Mouse (Mus musculus) myocyte (in vitro differentiated cells): Measurements from ENCODE around the gene B3galt5. TPM values are rescaled to one million over a fixed set of nuclear protein-coding genes. Genes with fewer than 3 reads are reported as not detected.

Source experiments
- H3K27me3 ChIP-seq: one replicate; pipeline ENCODE4 v1.6.1; 2011; ENCODE audit not compliant: control insufficient read depth, insufficient read depth, insufficient read length
- H3K36me3 ChIP-seq: one replicate; pipeline ENCODE4 v1.6.1; 2011; ENCODE audit not compliant: control insufficient read depth, insufficient read depth
- H3K4me2 ChIP-seq: one replicate; pipeline ENCODE4 v1.6.1; 2011; ENCODE audit warnings: low read depth, control low read depth
- H3K4me3 ChIP-seq: one replicate; pipeline ENCODE4 v1.5.1; 2011; ENCODE audit warnings: mild to moderate bottlenecking, control low read depth, moderate library complexity
- H3K79me2 ChIP-seq: one replicate; pipeline ENCODE4 v1.6.1; 2011; ENCODE audit not compliant: control insufficient read depth, insufficient read depth
- H3ac ChIP-seq: one replicate; pipeline ENCODE4 v1.6.1; 2011; ENCODE audit not compliant: control insufficient read depth, insufficient read length
- CEBPB ChIP-seq: IDR thresholded peaks from 2 replicates; pipeline ENCODE4 v1.6.1; 2011; ENCODE audit warnings: mild to moderate bottlenecking, moderate library complexity; ENCODE audit not compliant: poor library complexity, insufficient read depth, severe bottlenecking
- E2F4 ChIP-seq: IDR thresholded peaks from one replicate; pipeline ENCODE4 v1.6.1; 2011; ENCODE audit warnings: mild to moderate bottlenecking, control low read depth, moderate library complexity; ENCODE audit not compliant: insufficient read depth
- MAX ChIP-seq: IDR thresholded peaks from one replicate; pipeline ENCODE4 v1.6.1; 2011; ENCODE audit warnings: low read depth, mild to moderate bottlenecking, control low read depth
- MYOD1 ChIP-seq, 3 experiments: IDR thresholded peaks; one replicate each; pipeline ENCODE4 v1.6.1; 2011; ENCODE audit warnings: control low read depth in 2 of 3, low read depth in 2 of 3, mild to moderate bottlenecking in 2 of 3, moderate library complexity in 1 of 3; ENCODE audit not compliant: insufficient read length in 2 of 3, control insufficient read depth in 1 of 3
- MYOG ChIP-seq, 3 experiments: IDR thresholded peaks; one replicate each; pipeline ENCODE4 v1.6.1; 2011; ENCODE audit warnings: control low read depth in 2 of 3, low read depth in 2 of 3, mild to moderate bottlenecking in 2 of 3; ENCODE audit not compliant: insufficient read length in 2 of 3, control insufficient read depth in 1 of 3, insufficient read depth in 1 of 3
- POLR2A ChIP-seq: IDR thresholded peaks from one replicate; pipeline ENCODE4 v1.6.1; 2011; ENCODE audit warnings: low read depth, mild to moderate bottlenecking, control low read depth, moderate library complexity; ENCODE audit not compliant: insufficient read length
- POLR2AphosphoS2 ChIP-seq: IDR thresholded peaks from one replicate; pipeline ENCODE4 v1.6.1; 2011; ENCODE audit warnings: low read depth, control low read depth; ENCODE audit not compliant: insufficient read length
- REST ChIP-seq: IDR thresholded peaks from one replicate; pipeline ENCODE4 v1.6.1; 2011; ENCODE audit warnings: mild to moderate bottlenecking, control low read depth, moderate library complexity; ENCODE audit not compliant: insufficient read depth, insufficient read length
- SRF ChIP-seq: IDR thresholded peaks from one replicate; pipeline ENCODE4 v1.6.1; 2011; ENCODE audit warnings: low read depth; ENCODE audit not compliant: control insufficient read depth, insufficient read length
- TCF12 ChIP-seq: IDR thresholded peaks from one replicate; pipeline ENCODE4 v1.6.1; 2011; ENCODE audit warnings: mild to moderate bottlenecking, control low read depth; ENCODE audit not compliant: poor library complexity, insufficient read depth, severe bottlenecking
- TCF3 ChIP-seq: IDR thresholded peaks from one replicate; pipeline ENCODE4 v1.6.1; 2011; ENCODE audit warnings: low read depth, control low read depth; ENCODE audit not compliant: insufficient read length
- USF1 ChIP-seq: IDR thresholded peaks from one replicate; pipeline ENCODE4 v1.6.1; 2011; ENCODE audit warnings: low read depth, mild to moderate bottlenecking, control low read depth, moderate library complexity
- polyA plus RNA-seq: library from polyadenylated mRNA; unstranded; fragments of >200 nt; fragmentation: generic; extraction: Trizol; gene quantifications from one replicate; pipeline ENCODE4 v1.2.1, GENCODE M21; 2012; ENCODE audit warnings: missing spikeins

B3galt5 gene
- polyA plus RNA-seq, 1 experiment = 5.0 TPM

DNA sequence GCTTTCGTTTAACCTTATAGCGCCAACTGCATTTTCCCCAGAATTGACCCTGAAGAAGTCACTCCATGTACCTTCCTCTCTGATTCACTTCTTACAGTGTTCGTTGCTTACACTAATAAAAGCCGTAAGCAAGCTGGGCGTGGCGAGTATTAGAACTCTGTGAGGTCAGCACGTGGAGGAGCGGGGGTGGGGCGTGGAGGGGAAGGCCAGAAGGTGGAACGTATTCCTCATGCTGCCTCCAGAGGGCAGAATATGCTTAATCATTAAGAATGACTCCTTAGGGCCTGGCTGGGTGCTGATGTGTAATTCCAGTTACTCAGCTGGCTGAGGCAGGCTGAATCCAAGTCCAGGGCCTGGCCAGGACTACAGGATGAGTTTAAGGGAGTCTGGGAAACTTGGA is 122.3 kb downstream of the B3galt5 start:
- H3K4me3 ChIP-seq = no peak overlapping the region
- no peaks in the 10 kb centered on the region for H3K79me2 ChIP-seq

DNA sequence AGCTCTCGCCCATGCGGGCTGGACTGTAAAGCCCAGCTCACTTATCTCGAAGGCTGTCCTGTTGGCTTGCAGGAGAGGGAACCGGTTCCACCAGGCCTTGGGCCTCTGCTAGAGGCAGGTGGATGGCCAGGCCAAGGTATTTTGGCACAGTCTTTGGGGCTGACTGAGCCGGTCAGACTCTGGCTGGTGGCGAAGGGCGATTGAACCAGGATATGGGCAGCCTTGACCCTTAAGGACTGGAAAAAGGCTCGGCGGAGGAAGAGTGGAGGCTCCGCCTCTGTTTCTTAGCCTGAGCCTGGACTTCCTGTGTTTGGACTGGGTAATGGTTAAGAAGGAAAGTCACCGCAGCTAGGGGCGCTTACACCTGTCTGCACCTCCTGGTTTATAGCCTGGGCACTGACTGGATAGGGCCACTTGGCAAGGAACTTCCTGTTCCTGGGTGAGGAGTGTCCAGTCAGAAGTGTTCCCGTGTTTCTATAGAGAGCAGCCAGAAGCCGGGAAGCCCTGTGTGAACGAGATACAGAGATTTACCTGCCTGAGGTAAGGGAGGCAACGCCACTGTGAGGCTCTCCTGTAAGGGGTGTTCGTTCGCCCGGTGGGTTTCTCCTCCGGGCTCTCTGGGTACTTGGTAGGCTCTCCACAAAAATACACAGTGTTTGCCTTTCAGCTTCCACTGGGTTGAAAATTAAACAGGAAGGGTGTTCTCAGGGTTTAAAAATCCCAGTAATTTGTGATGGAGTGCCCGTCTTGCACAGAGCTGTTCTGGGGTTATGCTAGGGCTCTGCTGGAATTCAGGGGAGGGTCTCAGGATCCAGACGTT is 125.9 kb downstream of the B3galt5 start:
- Histone ChIP-seq H3K4me2 (no peak overlapping the region), H3ac (no peak overlapping the region), H3K4me3 (no peak overlapping the region), H3K27me3 (no peaks in the 10 kb centered on the region), H3K36me3 (no peaks in the 10 kb centered on the region), H3K79me2 (no peaks in the 10 kb centered on the region)
- TF ChIP-seq MYOD1 (IDR thresholded peaks at IDR 0.05; ENCODE audit: control insufficient read depth in 1 of 3, insufficient read length in 2 of 3, low read depth in 2 of 3) = no peak
- TF ChIP-seq MAX = no peak
- TF ChIP-seq USF1 = no peak
- TF ChIP-seq POLR2A = no peak
- TF ChIP-seq TCF3 = no peak

More for the DNA sequence above, 122.3 kb downstream of the B3galt5 start:
- Histone ChIP-seq H3K36me3 (no peaks in the 10 kb centered on the region), H3K27me3 (no peaks in the 10 kb centered on the region), H3K4me2 (peak overlapping the region; percentile 45), H3ac (no peak overlapping the region)
- TF ChIP-seq REST = no peak
- no peak for TF ChIP-seq MYOD1 (IDR thresholded peaks at IDR 0.05; ENCODE audit: control insufficient read depth in 1 of 3, insufficient read length in 2 of 3, low read depth in 2 of 3)
- TF ChIP-seq SRF = no peak
- no peak for TF ChIP-seq TCF3
- TF ChIP-seq MAX = no peak
- TF ChIP-seq CEBPB = no peak
- TF ChIP-seq MYOG (IDR thresholded peaks at IDR 0.05; ENCODE audit: control insufficient read depth in 1 of 3, insufficient read depth in 1 of 3, insufficient read length in 2 of 3, low read depth in 2 of 3) = no peak
- no peak for TF ChIP-seq POLR2A
- TF ChIP-seq POLR2AphosphoS2 = no peak
- TF ChIP-seq TCF12 = no peak
- no peak for TF ChIP-seq E2F4
- TF ChIP-seq USF1 = no peak

DNA sequence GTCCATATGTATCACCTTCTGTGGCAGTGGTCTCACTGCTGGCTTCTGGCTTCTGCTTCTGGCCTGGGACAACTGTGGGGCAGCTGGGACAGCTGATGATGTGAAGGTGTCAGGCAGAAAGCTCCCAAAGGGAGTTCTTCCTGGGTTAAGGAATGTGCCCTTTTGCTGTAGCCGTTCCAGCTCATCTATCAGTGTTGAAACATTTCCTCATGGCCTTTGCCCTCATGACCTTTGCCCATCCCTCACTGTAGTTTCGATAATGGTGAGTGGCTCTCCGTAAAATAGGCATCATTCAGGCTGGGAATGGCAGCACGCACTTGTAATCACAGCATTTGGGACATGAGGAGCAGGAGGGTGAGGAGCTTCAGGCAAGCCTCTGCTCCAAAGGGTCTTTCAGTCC is 127.3 kb downstream of the B3galt5 start:
- Histone ChIP-seq H3K27me3 (no peaks in the 10 kb centered on the region), H3K36me3 (no peaks in the 10 kb centered on the region), H3ac (no peak overlapping the region), H3K4me2 (no peak overlapping the region), H3K79me2 (no peaks in the 10 kb centered on the region), H3K4me3 (no peak overlapping the region)
- TF ChIP-seq MYOG (IDR thresholded peaks at IDR 0.05; ENCODE audit: control insufficient read depth in 1 of 3, insufficient read depth in 1 of 3, insufficient read length in 2 of 3, low read depth in 2 of 3) (peak in 1 of 3 experiments; percentile 16), USF1 (no peak)

DNA sequence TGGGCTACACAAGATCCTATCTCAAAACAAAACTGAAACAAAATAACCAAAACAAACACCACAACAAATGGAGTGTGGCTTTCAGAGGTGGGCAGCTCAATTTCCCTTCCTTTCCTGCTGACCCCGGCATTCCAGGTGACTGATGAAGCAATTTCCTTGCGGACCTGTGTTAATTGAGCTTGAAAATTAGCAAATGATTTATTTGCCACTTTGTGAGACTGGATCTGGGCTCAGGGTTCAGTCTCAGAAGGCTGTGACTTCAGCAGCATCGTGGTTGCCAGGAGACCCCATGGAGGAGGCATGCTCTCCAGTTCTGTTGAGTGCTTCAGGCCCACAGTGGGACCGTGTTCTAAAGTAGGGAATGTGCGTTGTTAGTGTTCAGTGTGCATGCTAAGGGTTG is 127.7 kb downstream of the B3galt5 start:
- Histone ChIP-seq H3K4me2 (no peak overlapping the region), H3K27me3 (no peaks in the 10 kb centered on the region), H3K4me3 (no peak overlapping the region), H3K36me3 (no peaks in the 10 kb centered on the region), H3ac (no peak overlapping the region), H3K79me2 (no peaks in the 10 kb centered on the region)
- TF ChIP-seq MYOD1 (IDR thresholded peaks at IDR 0.05; ENCODE audit: control insufficient read depth in 1 of 3, insufficient read length in 2 of 3, low read depth in 2 of 3) (no peak), TCF12 (no peak), TCF3 (no peak), MAX (no peak)

DNA sequence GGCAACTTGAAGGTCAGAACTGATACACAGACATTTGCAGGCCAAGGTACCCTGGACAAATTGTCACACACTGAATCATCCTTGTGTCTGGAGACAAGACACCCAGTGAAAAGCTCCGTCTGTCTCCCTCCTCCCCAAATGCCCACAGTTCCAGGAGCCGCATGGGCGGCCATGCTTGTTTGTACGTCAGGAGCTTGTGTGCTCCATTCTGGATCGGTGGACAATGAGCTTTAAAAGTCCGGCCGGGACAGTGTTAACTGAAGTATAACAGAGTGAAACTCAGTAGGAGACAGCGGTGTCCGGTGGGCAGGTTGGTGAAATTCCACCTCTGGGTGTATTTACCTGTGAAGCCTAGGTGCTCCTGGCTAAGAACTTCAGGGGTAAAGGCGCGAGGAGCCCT is 129.3 kb downstream of the B3galt5 start:
- no peak overlapping the region for H3ac ChIP-seq
- no peak overlapping the region for H3K4me3 ChIP-seq
- no peaks in the 10 kb centered on the region for H3K79me2 ChIP-seq
- H3K36me3 ChIP-seq = no peaks in the 10 kb centered on the region
- TF ChIP-seq MYOD1 (IDR thresholded peaks at IDR 0.05; ENCODE audit: control insufficient read depth in 1 of 3, insufficient read length in 2 of 3, low read depth in 2 of 3) (no peak), TCF12 (no peak), TCF3 (no peak)
- no peak overlapping the region for H3K4me2 ChIP-seq
- H3K27me3 ChIP-seq = no peaks in the 10 kb centered on the region

Other genes with a start within 250 kb of the B3galt5 start
- gene Psmg1, start 244.8 kb upstream of the B3galt5 start, polyA plus RNA-seq = 38.5 TPM
- gene Brwd1, start 153.3 kb upstream of the B3galt5 start, polyA plus RNA-seq = 21.4 TPM
- gene Hmgn1, start 108.1 kb upstream of the B3galt5 start, polyA plus RNA-seq = 120 TPM
- 16.4 TPM for gene Wrb, start 90.4 kb upstream of the B3galt5 start, polyA plus RNA-seq
- gene Lca5l, start 43.5 kb upstream of the B3galt5 start, polyA plus RNA-seq = 0.18 TPM
- gene Sh3bgr, start 35.4 kb upstream of the B3galt5 start, polyA plus RNA-seq = 32.7 TPM
- gene Itgb2l, start 207.8 kb downstream of the B3galt5 start, polyA plus RNA-seq = 0.07 TPM
- not detected for gene Pcp4, start 231.8 kb downstream of the B3galt5 start, polyA plus RNA-seq